Mouse (Mus musculus) liver, adult 2 months (tissue): ENCODE results near the gene 2810408A11Rik.

ENCODE experiments used
- CTCF ChIP-seq: fragments of 200-500 bp; IDR thresholded peaks from 2 replicates; pipeline ENCODE4 v1.5.1; 2011; ENCODE audit warnings: low read depth, low read length, control low read depth
- POLR2A ChIP-seq: fragments of 200-500 bp; IDR thresholded peaks from 2 replicates; pipeline ENCODE4 v1.6.1; 2011; ENCODE audit warnings: low read length, control low read depth; ENCODE audit not compliant: insufficient read depth; ENCODE audit errors: extremely low read depth

GRCm38 (mm10) chr11:69915667-69916627, 15.2 kb upstream of the 2810408A11Rik start:
- TF ChIP-seq POLR2A (no peak), CTCF (no peak; the same call in 1 of the 2 replicates)
